Mouse (Mus musculus) bone marrow, adult 2 months (tissue): ENCODE measurements at regions not wholly inside any gene's neighbourhood (a gene's known extent, or its start where the extent isn't known, plus 50 kb on each side); places are given as distances from the start of the nearest gene placed in this dataset.

ENCODE experiments used
- CTCF ChIP-seq: fragments of 200-500 bp; IDR thresholded peaks from 2 replicates; pipeline ENCODE4 v1.5.1; 2011; ENCODE audit warnings: low read length, control low read depth; ENCODE audit not compliant: control insufficient read depth, insufficient read depth
- POLR2A ChIP-seq: fragments of 200-500 bp; IDR thresholded peaks from 2 replicates; pipeline ENCODE4 v1.6.1; 2011; ENCODE audit warnings: low read depth, mild to moderate bottlenecking, control low read depth, low read length, borderline replicate concordance; ENCODE audit not compliant: control insufficient read depth

DNA sequence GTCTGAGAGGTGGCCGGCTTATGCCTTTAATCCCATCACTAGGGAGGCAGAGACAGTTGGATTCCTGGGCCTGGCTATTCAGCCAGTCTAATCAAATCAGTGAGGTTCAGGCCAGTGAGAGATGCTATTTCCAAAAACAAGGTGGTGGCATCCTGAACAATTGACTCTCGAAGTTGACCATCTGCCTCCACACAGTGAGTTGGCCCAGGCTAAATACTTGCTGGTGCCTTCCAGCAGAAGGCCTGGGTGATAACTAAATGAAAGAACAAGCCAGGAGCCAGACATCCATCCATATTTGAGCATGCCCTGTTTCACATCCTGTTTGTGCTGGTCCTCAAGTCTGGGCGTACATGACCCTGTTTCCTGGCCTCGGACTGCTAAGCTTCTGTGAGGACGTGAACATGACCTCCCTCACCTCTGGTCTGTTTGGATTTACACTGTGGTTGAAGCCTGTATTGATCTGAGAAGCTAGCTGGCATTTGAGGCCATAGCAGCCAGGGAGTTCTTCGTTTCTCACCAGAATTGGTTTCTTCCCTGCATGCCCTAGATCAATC lies 222.5 kb downstream of the Gadd45g start:
- TF ChIP-seq CTCF (no peak), POLR2A (no peak)
